Mouse (Mus musculus) E14TG2a.4 (cell line): ENCODE measurements around the gene Tbc1d2b.

Source experiments
- CTCF ChIP-seq: conservative IDR thresholded peaks from 2 replicates; pipeline ENCODE4 v1.5.1; 2014; ENCODE audit warnings: low read length
- POU5F1 ChIP-seq: IDR thresholded peaks from 2 replicates; pipeline ENCODE4 v1.6.1; 2014; ENCODE audit warnings: low read length, borderline replicate concordance

DNA sequence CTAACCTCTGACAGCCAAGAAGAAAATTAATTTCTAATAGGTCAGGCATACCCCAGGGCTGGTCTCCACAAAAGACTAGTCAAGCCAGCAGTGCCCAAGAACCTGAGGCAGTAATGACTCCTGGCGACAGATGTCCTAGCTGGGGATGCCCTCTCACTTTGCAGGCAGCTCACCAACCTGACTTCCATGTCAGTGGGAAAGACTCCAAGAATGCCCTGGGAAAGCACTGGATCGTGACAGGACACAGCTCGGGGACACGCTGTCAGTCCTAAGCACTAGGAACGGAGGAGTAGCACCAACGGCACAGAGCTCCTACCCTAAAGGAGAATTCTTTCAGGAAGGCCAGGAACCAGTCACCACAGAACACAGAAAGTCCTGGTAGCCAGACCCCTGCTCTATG, 28.3 kb downstream of the Tbc1d2b start:
- TF ChIP-seq CTCF (no peak), POU5F1 (no peak)
